Mouse (Mus musculus): ENCODE data around the gene Prkar1a.

GRCm38 (mm10) chr11:109706055-109706412 is 56.8 kb downstream of the Prkar1a start:
- TF ChIP-seq POLR2A (IDR thresholded peaks at IDR 0.05; ENCODE audit: extremely low read depth, insufficient read depth, low read length) (no peak), CTCF (IDR thresholded peaks at IDR 0.05; ENCODE audit: low read depth, low read length) (no peak)
